Mouse (Mus musculus) spleen, adult 12 weeks (tissue): ENCODE measurements around the gene Med31.
"Not testable (repeated sequence)": the region's sequence is repeated elsewhere in the genome, so short reads cannot be mapped to it uniquely, and the experiment has no call there.

ENCODE experiments used
- DNase-seq: peaks from one replicate; pipeline ENCODE4 v3.0.0; 2022; ENCODE audit warnings: low spot score

Gene Med31

DNA sequence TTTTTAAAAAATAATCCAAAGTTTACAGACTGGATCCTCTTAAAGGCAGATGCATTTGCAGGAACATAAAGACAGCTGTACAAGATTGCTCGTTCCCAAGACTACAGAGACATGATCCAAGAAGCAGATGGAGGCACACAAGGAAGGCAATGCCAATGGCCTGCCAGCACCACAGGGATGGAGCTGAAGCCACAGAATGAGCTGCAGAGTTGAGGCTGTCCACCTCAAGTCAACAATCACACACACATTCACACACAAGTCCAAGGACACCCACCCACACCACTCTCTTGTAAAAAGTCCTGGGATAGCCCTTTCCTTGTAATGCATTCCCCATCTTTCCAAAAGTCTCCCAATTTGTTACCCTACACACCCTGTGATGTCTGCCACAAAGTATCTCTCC is 12.0 kb downstream of the Med31 start:
- DNase-seq: no peak

GRCm38 (mm10) chr11:72196506-72196905 is 18.9 kb downstream of the Med31 start:
- DNase-seq: no peak

DNA sequence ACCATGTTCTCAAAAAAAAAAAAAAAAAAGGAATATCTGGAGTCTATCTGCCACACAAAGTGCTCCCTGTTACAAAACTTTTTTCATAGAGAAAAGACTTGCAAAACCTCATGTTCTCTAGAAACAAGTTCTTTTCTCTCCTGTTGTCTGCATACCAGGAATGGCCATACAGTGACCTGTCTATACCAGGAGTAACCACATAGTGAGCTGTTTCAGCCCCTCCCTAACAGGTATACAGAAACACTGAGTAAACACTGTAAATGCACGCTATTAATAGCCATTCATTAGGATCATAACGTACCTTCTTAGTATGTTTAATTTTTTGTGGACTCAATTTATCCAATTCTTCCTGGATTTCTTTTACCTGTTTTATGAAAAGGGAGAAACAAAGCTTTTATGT is 21.1 kb downstream of the Med31 start:
- DNase-seq: no peak

- no peak for DNase-seq
These were observed 24.5 kb downstream of the Med31 start for GRCm38 (mm10) chr11:72190857-72191256.

DNA sequence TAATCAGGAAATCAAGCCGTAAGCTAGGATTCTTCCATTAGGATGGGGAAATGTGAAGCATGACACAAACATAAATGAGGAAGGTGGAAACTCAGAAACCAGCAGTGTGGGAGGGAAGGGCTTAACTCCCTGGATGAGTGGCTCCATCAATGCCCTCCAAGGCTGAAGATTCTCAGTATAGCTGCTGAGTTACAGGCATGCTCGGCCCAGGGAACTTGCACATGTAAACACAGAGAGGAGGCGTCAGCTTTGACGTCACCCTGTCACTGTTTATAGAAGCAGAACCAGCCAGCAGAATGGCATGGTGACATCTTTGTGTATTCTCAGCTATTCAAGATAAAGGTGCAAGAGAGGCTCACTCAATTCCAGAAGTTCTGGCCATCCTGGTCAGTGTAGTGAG is 31.1 kb downstream of the Med31 start:
- DNase-seq: no peak

GRCm38 (mm10) chr11:72181136-72181535 is 34.3 kb downstream of the Med31 start:
- DNase-seq: no peak

- no peak for DNase-seq
These were observed 34.8 kb downstream of the Med31 start for GRCm38 (mm10) chr11:72180556-72180955.

DNA sequence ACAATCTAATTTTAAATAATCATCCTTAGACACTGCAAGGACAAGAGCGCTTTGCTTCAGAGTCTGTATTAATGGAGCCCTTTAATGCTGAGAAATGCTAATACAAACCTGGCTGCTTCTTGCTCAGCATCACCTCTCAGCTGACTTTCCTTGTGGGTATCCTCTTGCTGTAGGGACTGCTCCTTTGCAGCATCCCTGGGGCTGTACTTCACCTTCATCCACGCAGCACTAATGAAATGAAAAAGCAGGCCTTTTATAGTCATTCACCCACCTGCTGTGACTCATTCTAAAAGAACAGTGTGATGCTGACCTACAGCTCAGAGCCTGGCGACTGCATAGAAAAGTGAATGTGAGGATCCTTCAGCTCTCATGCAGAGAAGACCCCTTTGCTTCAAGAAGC is 38.8 kb downstream of the Med31 start:
- no peak for DNase-seq

- no peak for DNase-seq
These were observed 39.4 kb downstream of the Med31 start for GRCm38 (mm10) chr11:72175966-72176365.

DNA sequence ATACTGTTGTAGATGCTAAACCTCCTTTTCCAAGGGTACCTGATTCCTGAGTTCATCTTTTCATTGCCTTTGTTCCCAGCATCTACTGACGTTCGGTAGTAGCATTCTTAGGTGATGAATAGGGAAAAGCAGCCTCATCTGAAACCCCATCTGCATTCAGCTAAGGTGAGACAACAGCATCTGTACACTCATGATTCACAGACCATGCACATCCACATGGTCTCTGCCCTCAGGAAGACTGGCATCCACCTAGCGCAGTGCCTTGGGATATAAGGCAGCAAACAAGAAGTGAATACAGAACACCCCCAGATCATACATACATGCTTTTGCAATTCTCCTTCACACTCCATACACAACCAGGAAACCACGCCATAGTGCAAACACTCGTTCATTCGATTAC is 40.7 kb downstream of the Med31 start:
- DNase-seq: no peak

- no peak for DNase-seq
These were observed 41.9 kb downstream of the Med31 start for GRCm38 (mm10) chr11:72173506-72173905.

- DNase-seq: not testable (repeated sequence)
These were observed 43.5 kb downstream of the Med31 start for GRCm38 (mm10) chr11:72171906-72172305.

DNA sequence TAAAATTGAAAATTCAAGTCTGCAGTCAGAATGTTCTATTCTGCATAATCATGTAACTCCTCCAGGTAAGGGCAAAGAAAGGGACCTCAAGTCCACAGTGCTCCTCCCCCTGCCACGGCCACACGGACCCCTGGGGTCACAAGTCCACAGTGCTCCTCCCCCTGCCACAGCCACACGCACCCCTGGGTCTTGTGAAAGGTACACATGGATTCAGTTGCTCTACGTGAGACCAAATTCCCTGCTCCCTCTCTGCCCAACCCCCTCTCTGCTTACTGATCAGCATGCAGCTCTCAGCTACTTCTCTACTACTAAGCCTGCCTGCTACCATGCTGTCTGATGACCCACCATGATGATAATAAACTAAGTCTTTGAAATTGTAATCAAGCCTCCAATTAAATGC is 45.5 kb downstream of the Med31 start:
- no peak for DNase-seq

DNA sequence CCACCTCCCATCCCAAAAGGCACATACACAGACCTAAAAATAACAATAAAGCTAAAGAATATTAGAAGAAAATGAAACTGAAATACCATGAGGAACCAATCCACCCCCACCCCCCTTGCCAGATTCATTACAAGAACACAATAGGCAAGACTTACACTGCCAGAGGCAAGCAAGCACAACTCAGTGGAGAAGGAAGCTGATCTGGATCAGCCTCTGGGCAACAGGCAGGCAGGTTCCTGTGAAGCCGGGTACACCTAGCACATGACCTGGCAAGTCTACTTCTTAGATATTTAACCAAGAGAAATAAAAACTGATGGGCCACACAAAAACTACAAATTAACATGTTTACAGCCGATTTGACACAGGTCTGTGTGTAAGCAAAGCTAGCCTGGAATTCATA is 52.2 kb downstream of the Med31 start:
- no peak for DNase-seq
